Mouse (Mus musculus) brain, embryonic 14.5 days (tissue): ENCODE data around the gene Cop1. TPM values are rescaled to one million over a fixed set of nuclear protein-coding genes. Genes with fewer than 3 reads are reported as not detected.

Source experiments
- DNase-seq: peaks from one replicate; pipeline ENCODE4 v3.0.0-alpha.2; 2011; ENCODE audit warnings: low read depth
- CTCF ChIP-seq: fragments of 200-500 bp; IDR thresholded peaks from 2 replicates; pipeline ENCODE4 v1.5.1; 2012; ENCODE audit warnings: inconsistent platforms, mild to moderate bottlenecking, moderate library complexity, borderline replicate concordance; ENCODE audit not compliant: insufficient read depth, insufficient read length; ENCODE audit errors: extremely low read depth
- POLR2A ChIP-seq: fragments of 200-500 bp; IDR thresholded peaks from 2 replicates; pipeline ENCODE4 v1.6.1; 2012; ENCODE audit warnings: mild to moderate bottlenecking, inconsistent platforms, borderline replicate concordance; ENCODE audit not compliant: poor library complexity, insufficient read depth, insufficient read length, severe bottlenecking; ENCODE audit errors: extremely low read depth
- polyA plus RNA-seq: library from polyadenylated mRNA; depleted of rRNA; stranded (reverse); fragments of >200 nt; gene quantifications from 2 replicates; pipeline ENCODE4 v1.2.3, GENCODE M21; 2012

The Cop1 gene
- polyA plus RNA-seq, 1 experiment, result 130 TPM

- DNase-seq, result peak; percentile 24
Observed at GRCm38 (mm10) chr1:159322586-159322985, 90.5 kb downstream of the Cop1 start.

GRCm38 (mm10) chr1:159331008-159331407 is 98.9 kb downstream of the Cop1 start:
- TF ChIP-seq CTCF, result no peak

More at GRCm38 (mm10) chr1:159322586-159322985, 90.5 kb downstream of the Cop1 start:
- TF ChIP-seq POLR2A (no peak), CTCF (no peak)

GRCm38 (mm10) chr1:159334157-159334556 is 102.0 kb downstream of the Cop1 start:
- no peak for DNase-seq
- TF ChIP-seq CTCF, result no peak
- TF ChIP-seq POLR2A, result no peak

More at GRCm38 (mm10) chr1:159331008-159331407, 98.9 kb downstream of the Cop1 start:
- peak; percentile 61 for DNase-seq

GRCm38 (mm10) chr1:159342355-159342754 is 110.2 kb downstream of the Cop1 start:
- DNase-seq, result no peak
- no peak for TF ChIP-seq POLR2A
- TF ChIP-seq CTCF, result no peak

- TF ChIP-seq CTCF (no peak), POLR2A (no peak)
- no peak for DNase-seq
Observed at GRCm38 (mm10) chr1:159355027-159355570, 123.0 kb downstream of the Cop1 start.

- no peak for TF ChIP-seq POLR2A
- no peak for TF ChIP-seq CTCF
- peak; percentile 29 for DNase-seq
Observed at GRCm38 (mm10) chr1:159358713-159359112, 126.6 kb downstream of the Cop1 start.

- TF ChIP-seq POLR2A, result no peak
- no peak for TF ChIP-seq CTCF
- no peak for DNase-seq
Observed at GRCm38 (mm10) chr1:159371881-159372390, 139.8 kb downstream of the Cop1 start.

- peak; percentile 68 for DNase-seq
- TF ChIP-seq POLR2A, result no peak
- TF ChIP-seq CTCF, result no peak
Observed at GRCm38 (mm10) chr1:159382218-159382617, 150.1 kb downstream of the Cop1 start.

GRCm38 (mm10) chr1:159382916-159383315 is 150.8 kb downstream of the Cop1 start:
- DNase-seq, result no peak
- TF ChIP-seq CTCF (no peak), POLR2A (no peak)

GRCm38 (mm10) chr1:159386458-159386857 is 154.3 kb downstream of the Cop1 start:
- TF ChIP-seq POLR2A (no peak), CTCF (no peak)
- DNase-seq, result peak; percentile 66

- peak; percentile 77 for DNase-seq
- no peak for TF ChIP-seq POLR2A
- no peak for TF ChIP-seq CTCF
Observed at GRCm38 (mm10) chr1:159388565-159389024, 156.5 kb downstream of the Cop1 start.

- TF ChIP-seq CTCF (peak; percentile 86), POLR2A (no peak)
- DNase-seq, result peak; percentile 79
Observed at GRCm38 (mm10) chr1:159390049-159390448, 157.9 kb downstream of the Cop1 start.
